Mouse (Mus musculus) heart, adult 18-20 months (tissue): ENCODE measurements around the gene 9030025P20Rik. TPM values are rescaled to one million over a fixed set of nuclear protein-coding genes. Genes with fewer than 3 reads are reported as not detected.
"Not testable (repeated sequence)": the region's sequence is repeated elsewhere in the genome, so short reads cannot be mapped to it uniquely, and the experiment has no call there.

ENCODE experiments used
- DNase-seq, 2 experiments: peaks; one replicate each; pipeline ENCODE4 v3.0.0; 2021 to 2022; ENCODE audit warnings: mixed read lengths in 1 of 2
- total RNA-seq, 2 experiments: library from RNA; stranded (reverse); gene quantifications; 2 replicates each; pipeline ENCODE4 v1.2.3; 2021

Gene 9030025P20Rik
- total RNA-seq, 2 experiments from 2014 or later = 2.0 to 2.5 TPM

DNA sequence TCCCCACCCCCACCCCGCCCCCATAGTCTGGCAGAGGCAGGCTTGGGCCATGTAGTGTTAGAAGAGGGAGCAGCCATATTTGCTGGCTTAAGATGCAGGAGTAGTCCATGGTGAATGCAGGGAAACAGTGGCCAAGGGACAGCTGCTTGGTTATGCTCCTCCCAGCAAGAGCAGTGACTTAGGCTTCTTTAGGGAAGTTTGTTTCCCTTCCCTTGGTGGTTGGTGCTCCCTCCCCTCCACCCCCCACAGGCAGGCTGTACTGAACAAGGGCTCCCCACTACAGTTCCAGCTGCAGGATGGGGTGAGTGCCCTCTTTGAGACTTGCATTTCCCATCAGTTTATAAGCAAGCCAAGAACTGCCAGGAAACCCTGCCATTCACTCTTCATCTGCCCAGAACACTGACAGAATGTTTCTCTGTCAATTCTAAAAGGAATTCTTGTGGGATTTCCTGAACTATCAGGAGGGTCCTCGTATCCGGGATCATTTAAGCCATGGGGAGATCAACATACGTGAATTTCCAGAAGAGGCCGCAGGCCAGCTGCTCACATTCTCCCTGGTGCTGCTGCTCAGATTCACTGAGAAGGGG lies 11.9 kb downstream of the 9030025P20Rik start:
- peak; percentile 1 to 17 for DNase-seq

DNA sequence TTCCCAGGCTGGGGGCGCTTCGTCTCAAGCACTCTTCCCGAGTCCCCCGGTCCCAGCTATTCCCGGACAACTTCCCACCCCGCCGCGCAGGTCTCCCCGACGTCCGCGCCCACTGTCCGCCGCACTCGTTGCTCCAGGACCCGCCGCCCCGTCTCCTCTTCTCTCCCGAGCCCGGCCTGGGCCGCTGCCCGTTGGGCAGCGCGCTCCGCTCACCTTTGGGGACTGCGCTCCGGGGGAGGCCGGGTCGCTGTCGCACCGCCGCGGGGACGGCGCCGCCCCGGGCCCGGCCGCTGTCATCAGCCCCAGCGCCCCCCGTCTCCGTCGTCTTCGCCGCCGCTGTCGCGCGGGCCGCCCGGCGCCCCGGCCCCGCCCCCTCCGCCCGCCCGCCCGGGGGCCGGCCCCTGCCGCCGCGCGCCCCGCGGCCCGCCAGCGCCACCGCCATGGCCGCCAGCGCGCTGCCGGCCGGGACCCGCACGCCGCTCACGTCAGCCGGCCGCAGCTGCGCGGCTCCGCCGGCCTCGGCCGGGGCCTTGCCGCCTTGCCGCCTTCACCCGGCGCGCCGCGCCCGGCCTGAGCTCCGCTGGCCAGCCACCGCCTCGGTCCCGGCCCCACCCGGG lies 14.4 kb downstream of the 9030025P20Rik start:
- DNase-seq = not testable (repeated sequence)

DNA sequence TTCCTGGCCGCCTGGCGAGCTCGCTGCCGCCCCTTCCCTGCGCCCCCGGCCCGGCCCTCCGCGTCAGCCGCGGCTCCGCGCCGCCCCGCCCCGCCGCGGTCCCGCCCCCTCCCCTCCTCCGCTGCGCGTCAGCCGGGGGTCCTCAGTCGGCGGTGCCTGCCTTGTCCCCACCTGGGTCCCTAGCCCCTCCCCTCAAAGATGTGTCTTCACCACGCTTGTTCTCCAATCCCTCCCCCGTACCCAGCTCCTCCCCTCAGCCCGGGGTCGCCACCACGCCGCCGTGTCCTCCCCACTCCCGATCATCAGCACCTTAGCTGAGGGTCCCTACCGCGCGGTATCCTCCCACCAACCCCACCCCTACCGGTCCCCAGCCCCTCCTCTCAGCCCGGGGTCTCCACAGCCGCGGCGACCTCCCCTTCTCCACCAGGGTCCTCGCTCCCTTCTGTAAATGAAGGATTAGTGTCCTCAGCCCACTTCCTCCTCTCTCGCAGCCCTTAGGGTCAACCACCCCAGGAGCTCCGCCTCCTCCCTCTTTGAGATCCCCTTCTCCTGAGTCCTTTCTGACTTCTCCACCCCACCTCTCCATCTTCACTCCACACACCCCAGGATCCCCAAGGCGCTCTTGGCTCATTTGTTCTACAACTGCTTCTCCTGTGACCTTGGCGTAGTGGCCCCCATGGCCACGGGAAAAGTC lies 15.0 kb downstream of the 9030025P20Rik start:
- DNase-seq = not testable (repeated sequence)

DNA sequence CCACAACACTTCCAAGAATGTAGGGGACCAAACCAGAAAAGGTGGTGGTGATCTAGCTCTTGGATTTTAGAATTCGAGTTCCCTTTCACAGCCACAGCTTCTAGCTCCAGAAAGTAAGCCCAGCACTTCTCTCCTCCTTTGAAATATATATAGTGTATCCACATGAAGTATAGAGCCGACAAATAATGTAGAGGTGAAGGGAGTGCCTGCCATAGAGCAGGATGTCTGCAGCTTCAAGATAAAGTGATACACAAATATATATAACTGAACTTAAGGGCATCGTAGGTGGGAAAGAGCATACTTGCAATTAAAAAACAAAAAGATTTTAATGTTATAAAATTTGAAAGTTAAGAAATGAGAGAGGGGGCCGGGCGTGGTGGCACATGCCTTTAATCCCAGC lies 15.9 kb downstream of the 9030025P20Rik start:
- DNase-seq = not testable (repeated sequence)

DNA sequence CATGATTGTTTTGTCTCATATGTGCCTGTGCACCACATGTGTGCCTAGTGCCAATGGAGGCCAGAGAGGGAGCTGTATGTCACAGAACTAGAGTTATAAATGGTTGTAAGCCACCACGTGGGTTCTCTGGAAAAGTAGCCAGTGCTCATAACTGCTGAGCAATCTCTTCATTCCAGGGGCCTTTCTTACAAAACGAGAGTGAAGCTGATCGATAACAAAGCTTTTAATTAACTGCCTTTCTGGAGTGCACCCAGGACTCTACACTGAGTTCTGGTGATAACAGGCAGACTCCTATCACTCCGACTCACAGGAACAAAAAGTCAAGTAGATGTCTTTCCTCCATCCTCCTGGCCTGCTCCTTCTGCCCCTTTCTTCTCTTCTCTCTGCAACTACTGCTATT lies 21.8 kb downstream of the 9030025P20Rik start:
- not testable (repeated sequence) for DNase-seq

DNA sequence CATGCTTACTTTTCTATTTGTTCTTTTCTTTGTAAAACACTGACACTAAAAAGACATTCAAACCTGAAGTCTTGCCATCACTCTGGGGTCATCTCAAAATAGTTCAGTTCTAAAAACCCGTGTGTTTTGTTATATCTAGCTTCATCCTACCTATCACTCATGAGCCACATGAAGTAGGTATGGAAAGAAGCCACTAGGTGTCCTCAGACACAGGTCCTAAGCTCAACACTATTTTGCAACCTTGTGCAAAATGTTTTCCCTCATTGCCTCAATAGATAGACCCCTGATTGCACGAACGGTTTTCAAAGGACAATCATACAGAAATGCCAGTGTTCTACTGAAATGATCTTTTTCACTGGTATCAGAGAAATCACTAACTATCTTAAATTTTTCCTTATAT lies 30.8 kb downstream of the 9030025P20Rik start:
- not testable (repeated sequence) for DNase-seq

DNA sequence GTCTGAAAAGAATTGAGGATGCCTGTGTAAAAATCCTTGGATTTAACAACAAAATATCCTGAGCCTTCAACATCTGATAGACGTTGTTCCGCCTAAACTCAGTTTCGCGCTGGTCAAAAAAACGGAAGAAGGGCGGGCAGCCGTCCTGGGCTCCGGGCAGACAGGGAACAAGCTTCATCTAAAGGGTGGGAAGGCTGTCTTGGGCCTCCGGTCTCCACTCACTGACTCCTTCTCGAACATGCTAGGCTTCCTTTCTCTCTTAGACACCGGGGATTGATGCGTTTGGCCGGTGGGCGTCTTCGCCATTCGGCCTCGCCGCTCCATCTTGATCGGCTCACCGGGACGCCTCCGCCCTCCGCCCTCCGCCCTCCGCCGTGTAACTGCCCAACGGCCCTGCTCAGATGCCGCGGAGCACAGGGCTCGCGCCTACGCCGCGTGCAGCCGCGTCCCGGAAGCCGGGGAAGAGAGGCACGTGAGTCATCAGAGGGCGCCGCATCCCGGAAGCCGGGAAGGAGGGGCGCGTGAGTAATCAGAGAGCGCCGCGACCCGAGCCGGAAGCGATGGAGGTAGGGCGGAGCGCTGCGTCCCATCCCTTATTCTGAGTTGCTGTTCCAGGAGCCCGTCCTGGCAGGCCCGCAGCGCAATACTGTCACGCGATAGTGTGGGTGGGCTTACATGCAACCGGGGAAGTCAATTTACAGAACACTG lies 31.6 kb downstream of the 9030025P20Rik start, which contains the start of gene Gm3435:
Gene Gm3435, plus strand, starts transcription at position 471 of the 708 bp plus-strand sequence.
- DNase-seq = not testable (repeated sequence)

DNA sequence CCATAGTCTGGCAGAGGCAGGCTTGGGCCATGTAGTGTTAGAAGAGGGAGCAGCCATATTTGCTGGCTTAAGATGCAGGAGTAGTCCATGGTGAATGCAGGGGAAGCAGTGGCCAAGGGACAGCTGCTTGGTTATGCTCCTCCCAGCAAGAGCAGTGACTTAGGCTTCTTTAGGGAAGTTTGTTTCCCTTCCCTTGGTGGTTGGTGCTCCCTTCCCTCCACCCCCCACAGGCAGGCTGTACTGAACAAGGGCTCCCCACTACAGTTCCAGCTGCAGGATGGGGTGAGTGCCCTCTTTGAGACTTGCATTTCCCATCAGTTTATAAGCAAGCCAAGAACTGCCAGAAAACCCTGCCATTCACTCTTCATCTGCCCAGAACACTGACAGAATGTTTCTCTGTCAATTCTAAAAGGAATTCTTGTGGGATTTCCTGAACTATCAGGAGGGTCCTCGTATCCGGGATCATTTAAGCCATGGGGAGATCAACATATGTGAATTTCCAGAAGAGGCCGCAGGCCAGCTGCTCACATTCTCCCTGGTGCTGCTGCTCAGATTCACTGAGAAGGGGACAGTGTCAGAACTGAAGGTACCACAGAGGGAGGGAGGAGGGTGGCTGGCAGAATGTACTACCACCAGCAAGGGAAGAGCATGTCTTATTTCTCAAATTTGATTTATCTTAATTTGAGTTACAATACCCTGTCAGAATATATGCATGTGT lies 43.4 kb downstream of the 9030025P20Rik start:
- peak; percentile 26 to 67 for DNase-seq

DNA sequence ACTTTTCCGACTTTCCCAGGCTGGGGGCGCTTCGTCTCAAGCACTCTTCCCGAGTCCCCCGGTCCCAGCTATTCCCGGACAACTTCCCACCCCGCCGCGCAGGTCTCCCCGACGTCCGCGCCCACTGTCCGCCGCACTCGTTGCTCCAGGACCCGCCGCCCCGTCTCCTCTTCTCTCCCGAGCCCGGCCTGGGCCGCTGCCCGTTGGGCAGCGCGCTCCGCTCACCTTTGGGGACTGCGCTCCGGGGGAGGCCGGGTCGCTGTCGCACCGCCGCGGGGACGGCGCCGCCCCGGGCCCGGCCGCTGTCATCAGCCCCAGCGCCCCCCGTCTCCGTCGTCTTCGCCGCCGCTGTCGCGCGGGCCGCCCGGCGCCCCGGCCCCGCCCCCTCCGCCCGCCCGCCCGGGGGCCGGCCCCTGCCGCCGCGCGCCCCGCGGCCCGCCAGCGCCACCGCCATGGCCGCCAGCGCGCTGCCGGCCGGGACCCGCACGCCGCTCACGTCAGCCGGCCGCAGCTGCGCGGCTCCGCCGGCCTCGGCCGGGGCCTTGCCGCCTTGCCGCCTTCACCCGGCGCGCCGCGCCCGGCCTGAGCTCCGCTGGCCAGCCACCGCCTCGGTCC lies 45.7 kb downstream of the 9030025P20Rik start:
- DNase-seq = not testable (repeated sequence)

DNA sequence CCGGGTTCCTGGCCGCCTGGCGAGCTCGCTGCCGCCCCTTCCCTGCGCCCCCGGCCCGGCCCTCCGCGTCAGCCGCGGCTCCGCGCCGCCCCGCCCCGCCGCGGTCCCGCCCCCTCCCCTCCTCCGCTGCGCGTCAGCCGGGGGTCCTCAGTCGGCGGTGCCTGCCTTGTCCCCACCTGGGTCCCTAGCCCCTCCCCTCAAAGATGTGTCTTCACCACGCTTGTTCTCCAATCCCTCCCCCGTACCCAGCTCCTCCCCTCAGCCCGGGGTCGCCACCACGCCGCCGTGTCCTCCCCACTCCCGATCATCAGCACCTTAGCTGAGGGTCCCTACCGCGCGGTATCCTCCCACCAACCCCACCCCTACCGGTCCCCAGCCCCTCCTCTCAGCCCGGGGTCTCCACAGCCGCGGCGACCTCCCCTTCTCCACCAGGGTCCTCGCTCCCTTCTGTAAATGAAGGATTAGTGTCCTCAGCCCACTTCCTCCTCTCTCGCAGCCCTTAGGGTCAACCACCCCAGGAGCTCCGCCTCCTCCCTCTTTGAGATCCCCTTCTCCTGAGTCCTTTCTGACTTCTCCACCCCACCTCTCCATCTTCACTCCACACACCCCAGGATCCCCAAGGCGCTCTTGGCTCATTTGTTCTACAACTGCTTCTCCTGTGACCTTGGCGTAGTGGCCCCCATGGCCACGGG lies 46.4 kb downstream of the 9030025P20Rik start:
- DNase-seq = not testable (repeated sequence)

DNA sequence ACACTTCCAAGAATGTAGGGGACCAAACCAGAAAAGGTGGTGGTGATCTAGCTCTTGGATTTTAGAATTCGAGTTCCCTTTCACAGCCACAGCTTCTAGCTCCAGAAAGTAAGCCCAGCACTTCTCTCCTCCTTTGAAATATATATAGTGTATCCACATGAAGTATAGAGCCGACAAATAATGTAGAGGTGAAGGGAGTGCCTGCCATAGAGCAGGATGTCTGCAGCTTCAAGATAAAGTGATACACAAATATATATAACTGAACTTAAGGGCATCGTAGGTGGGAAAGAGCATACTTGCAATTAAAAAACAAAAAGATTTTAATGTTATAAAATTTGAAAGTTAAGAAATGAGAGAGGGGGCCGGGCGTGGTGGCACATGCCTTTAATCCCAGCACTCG lies 47.2 kb downstream of the 9030025P20Rik start:
- DNase-seq = not testable (repeated sequence)

DNA sequence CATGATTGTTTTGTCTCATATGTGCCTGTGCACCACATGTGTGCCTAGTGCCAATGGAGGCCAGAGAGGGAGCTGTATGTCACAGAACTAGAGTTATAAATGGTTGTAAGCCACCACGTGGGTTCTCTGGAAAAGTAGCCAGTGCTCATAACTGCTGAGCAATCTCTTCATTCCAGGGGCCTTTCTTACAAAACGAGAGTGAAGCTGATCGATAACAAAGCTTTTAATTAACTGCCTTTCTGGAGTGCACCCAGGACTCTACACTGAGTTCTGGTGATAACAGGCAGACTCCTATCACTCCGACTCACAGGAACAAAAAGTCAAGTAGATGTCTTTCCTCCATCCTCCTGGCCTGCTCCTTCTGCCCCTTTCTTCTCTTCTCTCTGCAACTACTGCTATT lies 53.1 kb downstream of the 9030025P20Rik start:
- not testable (repeated sequence) for DNase-seq

DNA sequence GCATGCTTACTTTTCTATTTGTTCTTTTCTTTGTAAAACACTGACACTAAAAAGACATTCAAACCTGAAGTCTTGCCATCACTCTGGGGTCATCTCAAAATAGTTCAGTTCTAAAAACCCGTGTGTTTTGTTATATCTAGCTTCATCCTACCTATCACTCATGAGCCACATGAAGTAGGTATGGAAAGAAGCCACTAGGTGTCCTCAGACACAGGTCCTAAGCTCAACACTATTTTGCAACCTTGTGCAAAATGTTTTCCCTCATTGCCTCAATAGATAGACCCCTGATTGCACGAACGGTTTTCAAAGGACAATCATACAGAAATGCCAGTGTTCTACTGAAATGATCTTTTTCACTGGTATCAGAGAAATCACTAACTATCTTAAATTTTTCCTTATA lies 62.2 kb downstream of the 9030025P20Rik start:
- DNase-seq = not testable (repeated sequence)

Other genes starting within 250 kb of the 9030025P20Rik start
- gene Wdr27, start 35.3 kb upstream of the 9030025P20Rik start, total RNA-seq = 1 to 10 TPM; 1.6 to 2.4 TPM
- gene 1600012H06Rik, start 35.3 kb upstream of the 9030025P20Rik start, total RNA-seq = 10 to 100 TPM; 12.3 to 12.4 TPM
- gene Phf10, start 17.2 kb upstream of the 9030025P20Rik start, total RNA-seq = 10 to 100 TPM; 42.5 to 46.4 TPM
- not detected for gene Gm3417, start 322 bp downstream of the 9030025P20Rik start, total RNA-seq
- gene Gm3435, start 31.7 kb downstream of the 9030025P20Rik start, total RNA-seq = 1 to 10 TPM; 1.2 to 1.9 TPM
- gene Ermard, start 62.7 kb downstream of the 9030025P20Rik start, total RNA-seq = 10 to 100 TPM; 16.0 to 25.5 TPM
- gene Tcte3, start 63.0 kb downstream of the 9030025P20Rik start, total RNA-seq = under 1 TPM in 1 of 2 experiments, not detected in 1; 0.44 TPM
- 1 to 10 TPM in 1 of 2 experiments, under 1 TPM in 1; 0.74 to 1.7 TPM for gene Gm3448, start 63.1 kb downstream of the 9030025P20Rik start, total RNA-seq